Mouse (Mus musculus) lung, embryonic 15.5 days (tissue): ENCODE results near the gene Timp2. TPM values are rescaled to one million over a fixed set of nuclear protein-coding genes. Genes with fewer than 3 reads are reported as not detected.
"Not testable (repeated sequence)": the region's sequence is repeated elsewhere in the genome, so short reads cannot be mapped to it uniquely, and the experiment has no call there.

Experiments used
- ATAC-seq: fragments of 200-750 bp; cut with Nextera tagmentation; 2 replicates; pipeline ENCODE4 v1.8.0; 2017; ENCODE audit warnings: moderate number of reproducible peaks, borderline replicate concordance; ENCODE audit not compliant: low FRiP score, low TSS enrichment; ENCODE audit errors: extremely low read depth
- H3K27ac ChIP-seq: fragments of 300-500 bp; sonication (generic); 2 replicates; pipeline ENCODE4 v1.5.1; 2015; ENCODE audit warnings: moderate library complexity, mild to moderate bottlenecking, inconsistent platforms
- H3K27me3 ChIP-seq: fragments of 300-500 bp; sonication (generic); 2 replicates; pipeline ENCODE4 v1.6.1; 2015; ENCODE audit warnings: inconsistent platforms
- H3K36me3 ChIP-seq: fragments of 300-500 bp; sonication (generic); 2 replicates; pipeline ENCODE4 v1.6.1; 2015; ENCODE audit warnings: inconsistent platforms
- H3K4me1 ChIP-seq: fragments of 300-500 bp; sonication (generic); 2 replicates; pipeline ENCODE4 v1.6.1; 2015; ENCODE audit warnings: inconsistent platforms
- H3K4me2 ChIP-seq: fragments of 300-500 bp; sonication (generic); 2 replicates; pipeline ENCODE4 v1.6.1; 2015; ENCODE audit warnings: inconsistent platforms, mild to moderate bottlenecking, moderate library complexity
- H3K4me3 ChIP-seq: fragments of 300-500 bp; sonication (generic); 2 replicates; pipeline ENCODE4 v1.5.1; 2015; ENCODE audit warnings: mild to moderate bottlenecking, inconsistent platforms
- H3K9ac ChIP-seq: fragments of 300-500 bp; sonication (generic); 2 replicates; pipeline ENCODE4 v1.6.1; 2015; ENCODE audit warnings: inconsistent platforms
- H3K9me3 ChIP-seq: fragments of 300-500 bp; sonication (generic); 2 replicates; pipeline ENCODE4 v1.6.1; 2016; ENCODE audit warnings: inconsistent platforms
- WGBS: fragments of 180-500 bp; shearing (Covaris S2); methylation state at CpG from one replicate; pipeline ENCODE4 v1.1.7; 2015; 5-methylcytosine and 5-hydroxymethylcytosine counted together
- polyA plus RNA-seq: library from polyadenylated mRNA; unstranded; fragments of >200 nt; fragmentation: Nextera tagmentation; extraction: Ambion mirVana; gene quantifications from 2 replicates; pipeline ENCODE4 v1.2.1, GENCODE M21; 2015

Timp2 gene
- polyA plus RNA-seq, 1 experiment from 2014 or later, result 79.1 TPM

DNA sequence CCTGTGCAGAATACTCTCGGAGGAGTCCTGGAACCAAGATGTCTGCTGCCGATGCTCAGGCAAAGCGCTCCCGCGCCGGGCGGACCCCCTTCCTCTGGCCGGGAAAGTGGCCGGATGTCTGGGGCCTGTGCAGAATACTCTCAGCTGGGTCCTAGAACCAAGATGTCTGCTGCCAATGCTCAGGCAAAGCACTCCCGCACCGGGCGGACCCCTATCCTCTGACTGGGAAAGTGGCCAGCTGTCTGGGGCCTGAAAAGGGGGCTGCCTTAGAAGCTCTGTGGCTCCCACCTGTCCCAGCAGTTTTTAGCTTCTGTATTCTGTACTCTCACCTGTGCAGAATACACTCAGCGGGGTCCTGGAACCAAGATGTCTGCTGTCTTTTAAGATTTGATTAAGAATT, 32.3 kb upstream of the Timp2 start:
- not testable (repeated sequence) for H3K9me3 ChIP-seq, H3K4me1 ChIP-seq, H3K36me3 ChIP-seq, H3K27me3 ChIP-seq, H3K27ac ChIP-seq, H3K4me2 ChIP-seq, ATAC-seq, H3K9ac ChIP-seq, H3K4me3 ChIP-seq
- WGBS, result 92% methylated on average over 13 of the region's 13 CpGs

DNA sequence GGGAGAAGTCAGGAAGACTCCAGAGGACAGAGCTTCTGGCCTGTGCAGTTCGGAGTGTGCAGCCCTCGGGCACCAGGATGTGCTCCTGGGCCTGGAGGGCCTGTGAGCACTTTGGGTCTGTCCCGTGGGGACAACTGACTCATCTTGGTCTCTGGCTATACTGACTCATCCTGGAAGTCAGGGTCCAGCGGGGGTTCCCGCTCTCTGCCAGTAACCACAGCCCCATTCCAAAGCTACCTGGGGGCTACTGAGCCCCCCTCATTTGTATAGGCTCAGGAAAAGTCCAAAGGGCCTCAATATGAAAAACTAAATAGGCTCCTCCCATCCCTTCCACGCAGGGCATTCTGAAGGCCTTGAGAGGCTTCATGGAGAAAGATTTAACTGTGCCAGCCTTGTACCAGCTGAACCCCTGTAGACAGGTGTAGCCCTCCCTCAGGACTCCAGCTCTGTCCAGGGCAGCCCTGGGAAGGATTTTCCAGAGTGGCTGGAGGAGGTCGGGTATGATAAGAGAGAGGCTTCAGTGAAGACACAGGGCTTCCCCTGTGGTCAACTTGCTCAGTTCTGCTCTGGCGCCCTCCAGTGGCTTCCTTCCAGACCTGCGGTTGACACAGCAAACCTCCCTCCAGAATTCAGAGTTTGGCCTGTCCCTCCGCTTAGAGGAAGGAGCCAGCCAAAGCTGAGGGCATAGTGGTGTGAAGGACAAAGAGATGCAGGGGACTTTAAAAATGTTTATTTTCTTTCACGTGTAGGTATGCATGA, 23.9 kb upstream of the Timp2 start:
- peak; percentile 59 for ATAC-seq
- H3K9ac ChIP-seq, result no peak overlapping the region

DNA sequence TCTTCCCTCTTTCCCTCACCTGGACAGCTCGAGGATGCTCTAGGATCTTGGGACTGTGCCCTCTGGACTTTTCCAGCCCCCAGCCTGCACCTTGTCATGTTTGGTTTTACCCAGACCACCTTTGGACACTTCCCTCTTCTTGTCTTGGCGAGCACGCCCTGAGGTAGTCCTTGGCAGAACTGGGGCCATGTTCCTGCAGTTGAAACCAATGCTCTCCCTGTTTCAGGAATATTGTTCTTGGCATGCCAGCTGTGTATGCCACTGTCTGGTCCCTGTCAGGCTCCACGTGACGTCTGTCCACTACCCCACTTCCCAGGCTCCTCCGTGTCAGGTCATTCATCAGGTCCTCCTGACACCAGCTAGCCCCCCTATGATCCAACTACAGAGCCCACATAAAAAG, 23.1 kb upstream of the Timp2 start:
- WGBS, result 76% methylated on average over 6 of the region's 6 CpGs
- no peak overlapping the region for H3K9ac ChIP-seq
- no peak overlapping the region for H3K4me2 ChIP-seq
- H3K4me3 ChIP-seq, result no peak overlapping the region
- H3K27me3 ChIP-seq, result no peaks in the 10 kb centered on the region
- H3K9me3 ChIP-seq, result no peaks in the 10 kb centered on the region
- no peaks in the 10 kb centered on the region for H3K4me1 ChIP-seq
- H3K27ac ChIP-seq, result no peak overlapping the region
- no peaks in the 10 kb centered on the region for H3K36me3 ChIP-seq
- ATAC-seq, result no peak

More for the DNA sequence above, 23.9 kb upstream of the Timp2 start:
- Histone ChIP-seq H3K27me3 (no peaks in the 10 kb centered on the region), H3K4me2 (no peak overlapping the region), H3K27ac (no peak overlapping the region), H3K36me3 (no peaks in the 10 kb centered on the region), H3K4me3 (no peak overlapping the region), H3K4me1 (no peaks in the 10 kb centered on the region), H3K9me3 (no peaks in the 10 kb centered on the region)
- 41% methylated on average over 11 of the region's 11 CpGs for whole genome bisulfite sequencing

DNA sequence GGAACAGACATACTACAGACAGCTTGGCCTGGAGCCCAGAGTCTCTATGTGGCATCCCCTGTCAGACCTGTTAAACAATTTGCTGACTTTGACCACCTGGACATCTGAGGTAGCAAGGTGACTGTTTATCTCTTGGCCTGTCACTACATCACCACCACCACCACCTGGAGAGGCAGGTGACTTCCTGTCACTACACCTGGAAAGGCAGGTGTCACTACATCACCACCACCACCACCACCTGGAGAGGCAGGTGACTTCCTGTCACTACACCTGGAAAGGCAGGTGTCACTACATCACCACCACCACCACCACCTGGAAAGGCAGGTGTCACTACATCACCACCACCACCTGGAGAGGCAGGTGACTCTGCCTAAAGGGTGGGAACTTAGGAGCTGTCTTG, 20.8 kb upstream of the Timp2 start:
- not testable (repeated sequence) for H3K9me3 ChIP-seq, ATAC-seq, H3K36me3 ChIP-seq, H3K27ac ChIP-seq, H3K4me3 ChIP-seq, H3K4me2 ChIP-seq, H3K4me1 ChIP-seq, H3K9ac ChIP-seq, H3K27me3 ChIP-seq

DNA sequence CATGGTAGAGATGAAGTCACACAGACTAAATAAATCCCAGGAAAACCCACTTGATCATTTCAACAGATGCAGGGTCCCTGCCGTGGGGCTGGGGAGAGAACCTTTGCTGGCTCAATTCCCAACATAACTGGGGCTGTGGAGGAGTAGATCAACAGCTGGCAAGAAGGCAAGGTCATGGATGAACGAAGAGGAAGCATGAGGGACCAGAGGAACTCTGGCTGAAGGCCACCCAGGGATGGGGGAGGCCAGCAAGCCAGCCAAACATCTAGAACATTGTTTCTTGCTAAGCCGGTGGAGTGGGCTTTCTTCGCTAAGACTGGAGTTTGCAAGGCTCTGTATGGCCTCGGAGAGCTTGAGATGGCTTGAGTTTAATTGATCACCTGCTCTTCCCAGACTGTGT, 20.3 kb upstream of the Timp2 start:
- Histone ChIP-seq H3K27me3 (no peaks in the 10 kb centered on the region), H3K9ac (no peak overlapping the region), H3K4me2 (no peak overlapping the region), H3K4me1 (no peaks in the 10 kb centered on the region), H3K27ac (no peak overlapping the region), H3K9me3 (no peaks in the 10 kb centered on the region), H3K4me3 (no peak overlapping the region), H3K36me3 (no peaks in the 10 kb centered on the region)
- ATAC-seq, result no peak
- WGBS, result 66% methylated on average over 5 of the region's 5 CpGs

DNA sequence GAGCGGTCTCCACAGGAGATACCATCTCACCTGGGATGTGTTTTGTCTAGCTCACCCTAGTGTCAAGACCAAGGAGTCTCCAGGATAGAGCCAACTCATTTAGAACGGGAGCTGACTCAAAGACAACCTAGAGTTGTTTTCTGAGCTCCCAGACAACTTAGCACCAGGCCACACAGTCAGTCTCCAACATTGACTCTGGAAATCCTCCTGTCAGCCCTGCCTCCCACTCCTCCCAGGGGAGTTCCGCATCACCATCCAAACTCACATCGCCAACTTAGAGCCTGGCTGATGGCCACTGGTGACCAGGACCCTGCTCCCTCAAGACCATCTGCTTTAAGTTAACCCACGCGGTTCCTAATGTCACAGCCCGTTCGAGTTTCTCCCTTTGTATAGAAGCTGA, 19.9 kb upstream of the Timp2 start:
- H3K27me3 ChIP-seq, result no peaks in the 10 kb centered on the region
- H3K9me3 ChIP-seq, result no peaks in the 10 kb centered on the region
- no peak overlapping the region for H3K9ac ChIP-seq
- 72% methylated on average over 8 of the region's 8 CpGs for WGBS
- no peak for ATAC-seq
- H3K4me1 ChIP-seq, result no peaks in the 10 kb centered on the region
- no peak overlapping the region for H3K27ac ChIP-seq
- no peaks in the 10 kb centered on the region for H3K36me3 ChIP-seq
- H3K4me2 ChIP-seq, result no peak overlapping the region
- H3K4me3 ChIP-seq, result no peak overlapping the region

DNA sequence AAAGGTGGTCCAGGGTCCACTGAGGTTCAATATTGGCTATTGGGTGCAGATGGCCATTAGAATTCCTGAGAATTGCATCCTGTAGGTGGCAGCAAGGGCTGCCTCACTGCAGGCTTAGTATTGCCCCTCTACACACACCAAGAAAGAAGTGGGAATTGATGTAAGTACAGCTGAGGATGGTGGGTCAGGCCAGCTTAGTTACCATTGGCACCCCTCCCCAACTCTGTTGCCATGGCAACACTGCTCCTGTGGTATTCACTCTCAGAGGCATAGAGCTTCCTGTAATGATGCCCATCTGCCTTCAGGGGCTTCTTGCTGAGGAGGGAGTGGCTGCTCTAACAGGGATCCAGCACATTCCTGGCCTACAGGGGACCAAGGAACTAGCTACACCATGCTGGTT, 19.5 kb upstream of the Timp2 start:
- Histone ChIP-seq H3K4me1 (no peaks in the 10 kb centered on the region), H3K36me3 (no peaks in the 10 kb centered on the region), H3K4me2 (no peak overlapping the region), H3K27ac (no peak overlapping the region), H3K27me3 (no peaks in the 10 kb centered on the region), H3K4me3 (no peak overlapping the region), H3K9ac (no peak overlapping the region), H3K9me3 (no peaks in the 10 kb centered on the region)
- no peak for ATAC-seq

DNA sequence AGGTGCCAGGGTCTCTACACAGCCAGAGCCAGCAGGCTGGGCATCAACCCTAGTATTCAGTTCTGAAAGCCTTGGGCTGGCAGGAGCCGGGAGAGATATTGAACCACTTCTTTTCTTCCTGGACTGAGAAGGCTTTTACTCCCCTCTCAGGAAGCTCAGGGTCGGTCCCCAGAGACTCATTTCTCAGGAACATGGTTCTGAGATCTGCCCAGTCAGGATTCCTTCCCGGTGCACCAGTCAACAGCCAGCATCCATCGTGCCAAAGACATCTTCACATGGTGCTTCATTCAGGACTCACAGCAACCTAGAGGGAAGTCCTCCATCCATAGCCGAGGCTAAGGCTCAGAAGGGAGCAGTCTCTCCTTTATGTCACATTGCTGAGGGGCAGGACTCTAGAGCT, 19.0 kb upstream of the Timp2 start:
- no peaks in the 10 kb centered on the region for H3K4me1 ChIP-seq
- H3K27ac ChIP-seq, result no peak overlapping the region
- no peak overlapping the region for H3K4me2 ChIP-seq
- H3K9ac ChIP-seq, result no peak overlapping the region
- WGBS, result 60% methylated on average over 5 of the region's 5 CpGs
- H3K27me3 ChIP-seq, result no peaks in the 10 kb centered on the region
- no peaks in the 10 kb centered on the region for H3K9me3 ChIP-seq
- no peak overlapping the region for H3K4me3 ChIP-seq
- H3K36me3 ChIP-seq, result no peaks in the 10 kb centered on the region
- no peak for ATAC-seq

DNA sequence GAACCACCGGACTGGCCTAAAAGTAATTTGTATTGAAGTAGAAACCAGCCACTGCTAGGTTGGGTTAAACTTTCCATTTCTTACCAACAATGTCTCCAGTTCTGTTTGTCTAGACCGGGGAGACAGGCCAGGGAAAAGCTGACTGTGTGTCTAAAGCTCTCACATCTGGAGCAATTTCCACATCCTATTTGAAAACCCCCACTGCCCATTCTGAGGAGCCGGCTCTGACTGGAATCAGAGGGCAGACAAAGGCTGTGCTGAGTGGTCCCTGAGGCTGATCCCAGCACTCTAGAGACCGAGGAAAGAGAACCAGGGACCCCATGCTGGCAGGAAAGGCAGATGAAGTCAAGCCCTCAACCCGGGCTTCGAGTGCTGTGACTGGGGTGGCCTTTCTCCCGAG, 17.1 kb upstream of the Timp2 start:
- Histone ChIP-seq H3K27ac (no peak overlapping the region), H3K4me2 (no peak overlapping the region), H3K9me3 (no peaks in the 10 kb centered on the region), H3K27me3 (no peaks in the 10 kb centered on the region), H3K4me1 (no peaks in the 10 kb centered on the region), H3K4me3 (no peak overlapping the region), H3K9ac (no peak overlapping the region), H3K36me3 (no peaks in the 10 kb centered on the region)
- ATAC-seq, result no peak
- WGBS, result 43% methylated on average over 7 of the region's 7 CpGs

DNA sequence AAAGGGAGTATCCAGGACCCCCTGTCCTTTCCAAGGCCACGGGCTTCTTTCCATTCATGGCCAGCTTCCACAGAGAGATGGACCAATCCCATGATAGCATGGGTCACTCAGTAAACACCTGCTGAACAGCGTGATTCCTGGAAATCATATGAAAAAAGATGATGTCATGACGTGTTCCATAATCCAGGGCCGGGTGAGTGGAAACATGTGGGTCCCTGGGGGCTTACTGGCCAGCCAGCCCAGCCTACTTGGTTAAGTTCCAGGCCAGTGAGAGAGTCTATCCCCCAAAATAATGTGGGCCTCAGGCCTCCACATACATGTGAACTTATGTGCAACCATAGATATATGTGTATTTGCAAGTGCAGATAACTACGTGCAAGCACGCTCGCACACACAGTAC, 16.3 kb upstream of the Timp2 start:
- H3K9me3 ChIP-seq, result no peaks in the 10 kb centered on the region
- H3K27me3 ChIP-seq, result no peaks in the 10 kb centered on the region
- WGBS, result 82% methylated on average over 7 of the region's 7 CpGs
- no peak overlapping the region for H3K9ac ChIP-seq
- H3K4me1 ChIP-seq, result no peaks in the 10 kb centered on the region
- H3K27ac ChIP-seq, result no peak overlapping the region
- no peaks in the 10 kb centered on the region for H3K36me3 ChIP-seq
- ATAC-seq, result no peak
- H3K4me2 ChIP-seq, result no peak overlapping the region
- H3K4me3 ChIP-seq, result no peak overlapping the region

DNA sequence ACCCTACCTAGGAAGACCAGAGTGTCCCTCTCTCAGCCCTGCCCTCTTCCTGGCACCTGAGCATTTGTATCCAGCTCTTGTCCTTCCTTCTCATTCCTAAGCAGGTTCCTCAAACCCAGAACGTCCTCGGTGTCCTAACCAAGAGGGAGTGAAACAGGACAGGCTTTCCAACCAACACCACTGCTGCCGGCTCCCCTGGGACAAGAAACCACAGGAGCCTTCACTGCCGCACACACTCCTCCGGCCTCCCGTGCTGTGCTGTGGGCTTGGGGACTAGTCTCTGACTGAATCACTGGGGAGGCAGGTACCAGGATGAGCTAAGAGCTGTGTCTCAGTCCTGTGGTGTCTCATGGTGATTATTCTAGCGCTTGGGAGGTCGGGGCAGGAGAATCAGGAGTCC, 14.1 kb upstream of the Timp2 start:
- ATAC-seq, result no peak
- Histone ChIP-seq H3K4me3 (no peak overlapping the region), H3K27ac (no peak overlapping the region), H3K4me1 (peaks cover 6% of the 10 kb centered on the region; the same call in 1 of the 2 replicates), H3K9ac (no peak overlapping the region), H3K9me3 (no peaks in the 10 kb centered on the region), H3K36me3 (no peaks in the 10 kb centered on the region), H3K4me2 (no peak overlapping the region), H3K27me3 (no peaks in the 10 kb centered on the region)
- 60% methylated on average over 8 of the region's 8 CpGs for WGBS

DNA sequence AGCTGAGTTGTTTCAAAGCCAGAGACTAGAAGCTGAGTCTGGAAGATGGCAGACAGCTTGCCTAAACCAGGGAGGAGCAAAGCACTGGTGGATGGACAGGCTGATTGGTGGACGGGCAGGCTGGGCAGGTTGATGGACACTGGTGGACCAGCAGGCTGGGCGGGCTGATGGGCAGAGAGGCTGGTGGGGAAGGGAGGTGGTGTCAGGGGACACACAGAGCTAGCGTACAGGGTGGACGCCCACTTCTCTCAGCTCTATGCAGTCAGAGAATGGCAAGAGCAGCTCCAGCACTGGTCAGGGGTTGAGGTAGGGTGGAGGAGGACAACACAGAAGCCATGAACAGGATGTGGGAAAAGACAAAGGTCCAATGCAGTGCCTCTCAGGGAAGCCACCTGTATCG, 13.7 kb upstream of the Timp2 start:
- no peak overlapping the region for H3K4me3 ChIP-seq
- no peak overlapping the region for H3K4me2 ChIP-seq
- ATAC-seq, result no peak
- H3K36me3 ChIP-seq, result no peaks in the 10 kb centered on the region
- no peak overlapping the region for H3K27ac ChIP-seq
- no peaks in the 10 kb centered on the region for H3K9me3 ChIP-seq
- no peaks in the 10 kb centered on the region for H3K27me3 ChIP-seq
- 71% methylated on average over 5 of the region's 5 CpGs for WGBS
- peaks cover 6% of the 10 kb centered on the region; the same call in 1 of the 2 replicates for H3K4me1 ChIP-seq
- no peak overlapping the region for H3K9ac ChIP-seq

DNA sequence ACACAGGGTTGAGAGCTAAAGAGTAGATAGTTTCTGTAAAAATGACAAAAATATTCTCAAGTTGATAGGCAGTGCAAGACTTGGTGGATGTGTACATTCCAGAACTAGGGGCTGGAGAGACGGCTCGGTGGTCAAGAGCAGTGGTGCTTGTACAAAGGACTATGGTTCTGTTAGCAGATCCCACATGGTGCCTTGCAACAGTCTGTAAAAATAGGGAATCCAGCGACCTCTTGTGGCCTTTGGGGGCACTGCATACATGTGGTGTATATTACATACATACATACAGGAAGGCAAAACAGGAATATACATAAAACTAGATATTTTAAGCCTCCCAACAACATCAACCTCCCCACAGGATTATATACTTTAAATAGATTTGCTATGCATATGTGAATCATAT, 12.8 kb upstream of the Timp2 start:
- H3K9ac ChIP-seq, result no peak overlapping the region
- WGBS, result 51% methylated on average over 3 of the region's 3 CpGs

More for the DNA sequence above, 12.8 kb upstream of the Timp2 start:
- H3K27me3 ChIP-seq, result no peaks in the 10 kb centered on the region
- no peaks in the 10 kb centered on the region for H3K9me3 ChIP-seq
- H3K36me3 ChIP-seq, result no peaks in the 10 kb centered on the region
- no peak overlapping the region for H3K4me2 ChIP-seq
- ATAC-seq, result no peak
- H3K27ac ChIP-seq, result no peak overlapping the region
- H3K4me3 ChIP-seq, result no peak overlapping the region
- peaks cover 12% of the 10 kb centered on the region for H3K4me1 ChIP-seq
